Mouse (Mus musculus) cortical plate, adult 2 months (tissue): Measurements from ENCODE around the gene 1500009C09Rik. TPM values are rescaled to one million over a fixed set of nuclear protein-coding genes. Genes with fewer than 3 reads are reported as not detected.

ENCODE experiments used
- H3K27ac ChIP-seq: fragments of 200-500 bp; 2 replicates; pipeline ENCODE4 v1.5.1; 2012; ENCODE audit warnings: low read length, control low read depth, inconsistent platforms; ENCODE audit not compliant: insufficient read depth
- H3K4me1 ChIP-seq: fragments of 200-500 bp; 2 replicates; pipeline ENCODE4 v1.6.1; 2011; ENCODE audit warnings: low read length; ENCODE audit not compliant: control insufficient read depth, insufficient read depth
- H3K4me3 ChIP-seq: fragments of 200-500 bp; 2 replicates; pipeline ENCODE4 v1.5.1; 2011; ENCODE audit warnings: mild to moderate bottlenecking, low read length, control low read depth; ENCODE audit not compliant: insufficient read depth
- CTCF ChIP-seq: fragments of 200-500 bp; IDR thresholded peaks from 2 replicates; pipeline ENCODE4 v1.5.1; 2011; ENCODE audit warnings: mild to moderate bottlenecking, control low read depth, low read length; ENCODE audit not compliant: insufficient read depth; ENCODE audit errors: extremely low read depth
- POLR2A ChIP-seq: fragments of 200-500 bp; IDR thresholded peaks from 2 replicates; pipeline ENCODE4 v1.6.1; 2011; ENCODE audit warnings: mild to moderate bottlenecking, low read length, control low read depth; ENCODE audit not compliant: insufficient read depth; ENCODE audit errors: extremely low read depth
- polyA plus RNA-seq: library from polyadenylated mRNA; depleted of rRNA; stranded (reverse); fragments of >200 nt; gene quantifications from 2 replicates; pipeline ENCODE4 v1.2.3, GENCODE M21; 2012

1500009C09Rik gene
- polyA plus RNA-seq, 1 experiment: 155 TPM

- TF ChIP-seq CTCF: no peak
- no peak for TF ChIP-seq POLR2A
- Histone ChIP-seq H3K4me3 (no peak overlapping the region), H3K27ac (no peak overlapping the region), H3K4me1 (0 out of 2 replicates have a peak, but pooled peaks cover 1% of the 10 kb centered on the region)
Observed at GRCm38 (mm10) chr15:82209295-82210050, 42.7 kb upstream of the 1500009C09Rik start.

- no peak for TF ChIP-seq POLR2A
- TF ChIP-seq CTCF: no peak
- H3K4me3 ChIP-seq: no peak overlapping the region
- no peak overlapping the region for H3K27ac ChIP-seq
- H3K4me1 ChIP-seq: 0 out of 2 replicates have a peak, but pooled peaks cover 1% of the 10 kb centered on the region
Observed at GRCm38 (mm10) chr15:82210801-82211200, 41.4 kb upstream of the 1500009C09Rik start.

- H3K27ac ChIP-seq: no peak overlapping the region
- peak overlapping the region; percentile 7; the same call in 1 of the 2 replicates for H3K4me3 ChIP-seq
- H3K4me1 ChIP-seq: no peaks in the 10 kb centered on the region
- no peak for TF ChIP-seq POLR2A
- no peak for TF ChIP-seq CTCF
Observed at GRCm38 (mm10) chr15:82211281-82211680, 40.9 kb upstream of the 1500009C09Rik start.

- Histone ChIP-seq H3K4me1 (no peaks in the 10 kb centered on the region), H3K27ac (no peak overlapping the region), H3K4me3 (peak overlapping the region; percentile 31)
- no peak for TF ChIP-seq CTCF
- no peak for TF ChIP-seq POLR2A
Observed at GRCm38 (mm10) chr15:82211911-82212751, 40.1 kb upstream of the 1500009C09Rik start.

GRCm38 (mm10) chr15:82212752-82213063 is 39.5 kb upstream of the 1500009C09Rik start, which contains the start of gene Shisa8:
Shisa8 (minus strand) TSS chr15:82212815.
- no peak within 1 kb of the TSS for H3K27ac ChIP-seq
- TF ChIP-seq CTCF: no peak
- TF ChIP-seq POLR2A: no peak
- no peaks in the 10 kb centered on the region for H3K4me1 ChIP-seq
- peak within 1 kb of the TSS; percentile 31 for H3K4me3 ChIP-seq

GRCm38 (mm10) chr15:82213222-82213621 is 39.0 kb upstream of the 1500009C09Rik start:
- no peaks in the 10 kb centered on the region for H3K4me1 ChIP-seq
- H3K27ac ChIP-seq: no peak overlapping the region
- H3K4me3 ChIP-seq: no peak overlapping the region
- TF ChIP-seq POLR2A: no peak
- no peak for TF ChIP-seq CTCF

- no peak for TF ChIP-seq POLR2A
- no peak for TF ChIP-seq CTCF
- no peak overlapping the region for H3K27ac ChIP-seq
- H3K4me3 ChIP-seq: no peak overlapping the region
- H3K4me1 ChIP-seq: no peaks in the 10 kb centered on the region
Observed at GRCm38 (mm10) chr15:82215332-82216046, 36.7 kb upstream of the 1500009C09Rik start.

GRCm38 (mm10) chr15:82216142-82216827 is 35.9 kb upstream of the 1500009C09Rik start:
- TF ChIP-seq POLR2A (no peak), CTCF (no peak)
- no peak overlapping the region for H3K4me3 ChIP-seq
- H3K4me1 ChIP-seq: no peaks in the 10 kb centered on the region
- H3K27ac ChIP-seq: no peak overlapping the region

- no peak overlapping the region for H3K27ac ChIP-seq
- no peaks in the 10 kb centered on the region for H3K4me1 ChIP-seq
- no peak overlapping the region for H3K4me3 ChIP-seq
- TF ChIP-seq POLR2A: no peak
- TF ChIP-seq CTCF: no peak
Observed at GRCm38 (mm10) chr15:82217039-82217438, 35.2 kb upstream of the 1500009C09Rik start.
